Mouse (Mus musculus) neural tube, embryonic 11.5 days (tissue): Measurements from ENCODE around the gene Pde4b. TPM values are rescaled to one million over a fixed set of nuclear protein-coding genes. Genes with fewer than 3 reads are reported as not detected.

Source experiments
- ATAC-seq: fragments of 200-750 bp; cut with Nextera tagmentation; 2 replicates; pipeline ENCODE4 v1.8.0; 2017; ENCODE audit warnings: moderate number of reproducible peaks, mild to moderate bottlenecking, moderate TSS enrichment, moderate library complexity; ENCODE audit not compliant: insufficient read depth, low FRiP score, low TSS enrichment
- DNase-seq: peaks from one replicate; pipeline ENCODE4 v3.0.0-alpha.2; 2015; ENCODE audit warnings: low spot score
- H3K27ac ChIP-seq: fragments of 300-500 bp; sonication (generic); 2 replicates; pipeline ENCODE4 v1.5.1; 2014; ENCODE audit warnings: low read depth, mild to moderate bottlenecking, low read length
- H3K27me3 ChIP-seq: fragments of 300-500 bp; sonication (generic); 2 replicates; pipeline ENCODE4 v1.6.1; 2014; ENCODE audit warnings: mild to moderate bottlenecking, low read length, mixed read lengths; ENCODE audit not compliant: control insufficient read depth, insufficient read depth
- H3K36me3 ChIP-seq: fragments of 300-500 bp; sonication (generic); 2 replicates; pipeline ENCODE4 v1.6.1; 2014; ENCODE audit warnings: mild to moderate bottlenecking, low read length, moderate library complexity, mixed read lengths; ENCODE audit not compliant: control insufficient read depth, insufficient read depth
- H3K4me1 ChIP-seq: fragments of 300-500 bp; sonication (generic); 2 replicates; pipeline ENCODE4 v1.6.1; 2014; ENCODE audit warnings: low read length, mixed read lengths; ENCODE audit not compliant: control insufficient read depth, insufficient read depth
- H3K4me2 ChIP-seq: fragments of 300-500 bp; sonication (generic); 2 replicates; pipeline ENCODE4 v1.6.1; 2014; ENCODE audit warnings: low read depth, mild to moderate bottlenecking, moderate library complexity
- H3K4me3 ChIP-seq: fragments of 300-500 bp; sonication (generic); 2 replicates; pipeline ENCODE4 v1.5.1; 2014; ENCODE audit warnings: low read depth, low read length
- H3K9ac ChIP-seq: fragments of 300-500 bp; sonication (generic); 2 replicates; pipeline ENCODE4 v1.6.1; 2014; ENCODE audit warnings: mild to moderate bottlenecking, low read length
- H3K9me3 ChIP-seq: fragments of 300-500 bp; sonication (generic); 2 replicates; pipeline ENCODE4 v1.6.1; 2016; ENCODE audit warnings: low read length; ENCODE audit not compliant: control insufficient read depth
- WGBS: fragments of 180-500 bp; shearing (Covaris S2); extraction: QIAGEN DNeasy Blood & Tissue Kit; methylation state at CpG from one replicate; pipeline ENCODE4 v1.1.7; 2014; 5-methylcytosine and 5-hydroxymethylcytosine counted together
- polyA plus RNA-seq: library from polyadenylated mRNA; unstranded; fragments of >200 nt; fragmentation: Nextera tagmentation; extraction: Ambion mirVana; gene quantifications from 2 replicates; pipeline ENCODE4 v1.2.1, GENCODE M21; 2014

The Pde4b gene
- polyA plus RNA-seq, 1 experiment from 2014 or later: 15.7 TPM

DNA sequence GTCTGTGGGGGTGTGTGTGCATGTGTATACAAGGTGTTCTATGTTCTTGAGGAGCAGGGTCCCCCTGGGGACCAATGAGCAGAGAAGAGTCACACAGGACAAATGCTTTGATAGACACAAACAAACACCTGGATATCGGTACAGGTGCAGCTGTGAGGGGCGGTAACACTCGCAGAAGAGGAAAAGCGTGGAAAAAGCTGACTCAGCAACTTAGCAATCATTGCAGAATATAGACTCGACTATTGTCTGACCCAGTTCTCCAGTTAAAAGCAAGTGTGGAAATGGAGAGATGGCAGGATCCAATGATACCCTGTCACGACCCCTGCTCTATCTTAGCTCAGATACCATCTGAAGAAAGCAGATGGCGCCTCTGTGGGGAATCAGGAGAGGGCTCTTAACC is 391.5 kb downstream of the Pde4b start:
- H3K9me3 ChIP-seq: no peaks in the 10 kb centered on the region
- H3K4me1 ChIP-seq: no peaks in the 10 kb centered on the region
- no peaks in the 10 kb centered on the region for H3K27me3 ChIP-seq
- WGBS: 84% methylated on average over 7 of the region's 7 CpGs
- ATAC-seq (no peak), DNase-seq (no peak)
- no peaks in the 10 kb centered on the region for H3K36me3 ChIP-seq
- no peak overlapping the region for H3K4me3 ChIP-seq
- H3K9ac ChIP-seq: no peak overlapping the region
- H3K4me2 ChIP-seq: no peak overlapping the region
- no peak overlapping the region for H3K27ac ChIP-seq

DNA sequence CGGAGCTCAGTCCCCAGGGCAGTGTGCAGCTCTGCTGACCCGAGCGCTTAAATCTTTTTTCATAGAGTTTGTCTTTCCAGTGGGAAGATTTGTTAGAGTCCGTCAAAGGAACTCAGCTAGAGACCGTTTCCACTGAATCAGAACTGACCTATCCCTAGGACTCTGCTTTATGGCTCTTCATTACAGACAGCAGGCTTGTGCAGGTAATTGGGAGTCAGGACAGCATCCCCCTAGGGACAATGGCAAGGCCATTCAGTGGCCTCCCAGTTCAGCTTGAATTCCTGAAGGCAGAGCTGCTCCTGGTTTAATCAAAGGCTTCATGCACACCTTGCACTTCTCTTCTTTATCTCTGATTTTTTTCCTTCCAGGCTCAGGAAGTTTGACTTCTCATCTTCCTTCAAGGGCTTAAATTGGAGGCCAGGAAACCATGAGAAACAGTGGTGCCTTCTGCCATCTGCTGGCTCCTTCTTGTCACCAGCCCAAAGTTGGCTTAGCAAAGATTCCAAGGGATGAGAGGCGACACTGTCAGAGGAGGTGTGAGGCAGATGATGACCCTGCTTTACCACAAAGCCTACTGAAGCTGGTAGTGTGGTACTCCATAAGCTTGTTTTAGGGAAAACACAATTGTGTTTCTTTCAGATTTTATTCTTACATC is 393.6 kb downstream of the Pde4b start:
- ATAC-seq (no peak), DNase-seq (peak; percentile 40)
- 48% methylated on average over 6 of the region's 6 CpGs for WGBS
- Histone ChIP-seq H3K27ac (no peak overlapping the region), H3K4me3 (no peak overlapping the region), H3K27me3 (no peaks in the 10 kb centered on the region), H3K9ac (no peak overlapping the region), H3K9me3 (no peaks in the 10 kb centered on the region), H3K36me3 (no peaks in the 10 kb centered on the region), H3K4me2 (no peak overlapping the region), H3K4me1 (no peaks in the 10 kb centered on the region)

DNA sequence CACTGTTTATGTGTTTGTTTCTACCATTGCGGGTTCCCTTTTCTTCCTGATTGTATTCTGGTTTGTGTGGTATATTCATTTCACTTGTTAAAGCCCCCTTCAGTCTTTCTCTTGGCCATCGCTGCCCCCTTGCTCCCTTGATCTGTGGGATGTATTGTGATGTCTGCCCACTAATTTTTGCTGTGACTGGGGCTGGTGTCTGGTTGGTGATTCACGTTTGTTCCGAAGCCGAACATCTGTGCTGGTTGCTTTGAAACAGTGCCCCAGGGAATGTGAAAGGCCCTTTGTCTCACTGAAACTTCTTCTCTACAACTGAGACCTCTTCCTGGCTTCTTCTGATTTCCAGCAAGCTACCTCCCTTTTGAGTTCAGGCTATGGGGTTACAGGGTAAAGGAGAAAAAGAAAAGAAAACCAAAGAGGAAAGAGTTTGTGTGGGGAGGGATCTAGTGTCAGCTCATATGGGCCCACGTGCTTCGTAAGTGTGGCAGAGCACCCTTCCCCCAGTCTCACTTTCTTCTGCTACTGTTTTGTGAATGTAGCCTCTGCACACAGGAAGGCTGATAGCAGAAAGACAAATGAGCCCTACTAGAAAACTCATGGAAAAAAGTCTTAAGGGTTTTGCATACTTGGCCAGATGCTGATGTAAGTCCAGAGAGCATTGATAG is 396.1 kb downstream of the Pde4b start:
- H3K36me3 ChIP-seq: no peaks in the 10 kb centered on the region
- 34% methylated on average over 7 of the region's 7 CpGs for WGBS
- H3K9me3 ChIP-seq: no peaks in the 10 kb centered on the region
- ATAC-seq (no peak), DNase-seq (peak; percentile 14)
- H3K27ac ChIP-seq: no peak overlapping the region
- no peak overlapping the region for H3K4me3 ChIP-seq
- no peak overlapping the region for H3K4me2 ChIP-seq
- no peaks in the 10 kb centered on the region for H3K4me1 ChIP-seq
- no peak overlapping the region for H3K9ac ChIP-seq
- H3K27me3 ChIP-seq: no peaks in the 10 kb centered on the region

DNA sequence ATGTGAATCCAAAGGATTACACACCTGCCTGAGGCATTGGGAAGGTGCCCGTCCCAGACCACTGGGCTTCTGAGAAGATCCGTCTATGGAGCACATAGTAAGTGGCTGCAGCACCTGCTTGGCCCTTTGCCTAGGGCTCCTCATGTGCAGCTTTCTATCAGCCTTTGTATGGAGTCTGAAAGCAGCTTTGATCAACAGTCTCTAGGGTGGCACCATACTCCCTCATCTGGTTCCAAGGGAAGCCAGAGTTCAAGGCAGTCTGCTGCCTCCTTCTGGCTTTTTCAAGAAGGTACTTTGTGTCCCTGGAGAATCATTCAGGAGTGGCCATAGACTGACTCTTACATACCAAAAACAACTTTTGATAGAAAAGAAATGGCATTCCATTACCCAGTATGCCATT is 397.4 kb downstream of the Pde4b start:
- no peak for ATAC-seq
- 86% methylated on average over 2 of the region's 2 CpGs for WGBS

DNA sequence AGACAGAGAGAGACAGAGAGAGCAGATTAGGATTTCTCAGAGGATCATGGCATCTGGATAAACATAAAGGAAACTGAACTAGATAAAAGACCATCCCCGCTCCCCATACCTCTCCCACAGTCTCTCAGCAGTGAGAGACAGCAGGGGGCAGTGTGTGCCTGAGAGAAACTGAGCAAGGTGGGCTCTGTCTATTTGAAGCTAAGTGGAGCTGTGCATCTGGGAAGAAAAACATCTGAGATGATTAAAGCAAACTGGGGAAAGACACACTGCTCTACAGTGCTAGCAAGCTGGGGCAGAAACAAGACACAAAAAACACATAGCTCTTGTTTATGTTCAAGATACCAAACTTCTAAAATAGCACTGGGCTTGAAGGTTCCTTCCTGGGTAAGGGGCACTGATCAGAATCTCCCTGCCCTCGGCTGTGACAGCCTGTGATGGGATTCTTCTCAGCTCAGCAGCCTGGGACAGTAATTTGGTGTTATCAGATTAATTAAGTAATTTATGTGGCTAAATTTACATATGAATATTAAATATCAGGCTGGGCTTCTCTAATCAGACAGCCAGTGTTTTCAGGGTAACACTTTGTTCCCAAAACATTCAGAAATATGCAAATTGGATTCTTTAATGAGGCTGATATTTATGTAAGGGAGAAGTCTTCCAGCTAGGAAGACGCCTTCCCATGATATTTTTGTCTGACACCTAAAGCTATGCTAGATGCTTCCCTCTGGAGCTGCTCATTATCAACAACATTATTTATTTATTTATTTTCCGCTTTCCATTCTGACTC is 399.0 kb downstream of the Pde4b start:
- Histone ChIP-seq H3K4me3 (no peak overlapping the region), H3K9ac (no peak overlapping the region), H3K4me2 (no peak overlapping the region), H3K9me3 (no peaks in the 10 kb centered on the region), H3K4me1 (no peaks in the 10 kb centered on the region), H3K27me3 (no peaks in the 10 kb centered on the region), H3K27ac (no peak overlapping the region), H3K36me3 (no peaks in the 10 kb centered on the region)
- 56% methylated on average over 4 of the region's 4 CpGs for WGBS
- ATAC-seq: no peak
- peak; percentile 42 for DNase-seq

More for the DNA sequence above, 397.4 kb downstream of the Pde4b start:
- no peaks in the 10 kb centered on the region for H3K4me1 ChIP-seq
- no peaks in the 10 kb centered on the region for H3K9me3 ChIP-seq
- no peak overlapping the region for H3K4me2 ChIP-seq
- no peak overlapping the region for H3K9ac ChIP-seq
- no peaks in the 10 kb centered on the region for H3K36me3 ChIP-seq
- H3K27me3 ChIP-seq: no peaks in the 10 kb centered on the region
- DNase-seq: no peak
- no peak overlapping the region for H3K27ac ChIP-seq
- no peak overlapping the region for H3K4me3 ChIP-seq

DNA sequence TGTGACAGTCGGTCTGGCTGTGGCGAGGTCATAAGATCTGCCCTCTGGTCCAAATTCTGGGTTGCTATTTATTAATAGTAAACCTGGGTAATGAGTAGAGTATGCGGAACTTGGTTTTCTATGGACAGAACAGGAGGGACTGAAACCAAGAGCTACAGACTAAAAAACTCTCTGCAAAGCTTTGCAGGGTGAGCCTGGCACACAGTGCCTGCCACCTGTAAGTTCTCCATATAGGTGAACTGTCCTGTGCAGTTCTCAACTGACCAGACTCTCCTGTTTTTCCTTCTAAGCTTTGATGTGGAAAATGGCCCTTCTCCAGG is 399.5 kb downstream of the Pde4b start:
- H3K4me1 ChIP-seq: no peaks in the 10 kb centered on the region
- no peaks in the 10 kb centered on the region for H3K36me3 ChIP-seq
- H3K9me3 ChIP-seq: no peaks in the 10 kb centered on the region
- no peak overlapping the region for H3K4me2 ChIP-seq
- ATAC-seq: no peak
- no peak for DNase-seq
- H3K27me3 ChIP-seq: no peaks in the 10 kb centered on the region
- H3K9ac ChIP-seq: no peak overlapping the region
- no peak overlapping the region for H3K4me3 ChIP-seq
- 84% methylated on average over 3 of the region's 3 CpGs for WGBS
- H3K27ac ChIP-seq: no peak overlapping the region

DNA sequence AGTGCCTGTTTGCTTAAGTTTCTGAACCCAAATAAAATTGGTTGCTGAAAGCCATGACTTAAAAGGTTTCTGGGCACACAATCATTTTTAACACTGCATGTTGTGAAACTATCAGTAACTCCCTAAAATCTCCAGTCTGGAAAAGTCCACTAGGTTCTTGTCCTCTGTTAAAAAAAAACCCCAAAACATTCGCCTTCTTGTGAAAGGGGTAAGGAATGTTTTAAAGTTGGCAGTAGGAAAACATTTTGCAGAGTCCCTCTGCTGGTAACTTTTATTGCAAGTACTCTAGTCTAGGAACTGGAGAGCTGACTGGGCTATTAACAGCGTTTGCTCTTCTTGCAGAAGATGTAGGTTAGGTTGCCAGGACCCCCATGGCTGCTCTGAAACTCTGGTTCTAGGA is 400.7 kb downstream of the Pde4b start:
- no peaks in the 10 kb centered on the region for H3K9me3 ChIP-seq
- ATAC-seq (no peak), DNase-seq (no peak)
- H3K4me2 ChIP-seq: no peak overlapping the region
- no peaks in the 10 kb centered on the region for H3K27me3 ChIP-seq
- H3K4me1 ChIP-seq: no peaks in the 10 kb centered on the region
- 52% methylated on average over 2 of the region's 2 CpGs for WGBS
- H3K9ac ChIP-seq: no peak overlapping the region
- no peaks in the 10 kb centered on the region for H3K36me3 ChIP-seq
- H3K4me3 ChIP-seq: no peak overlapping the region
- no peak overlapping the region for H3K27ac ChIP-seq

DNA sequence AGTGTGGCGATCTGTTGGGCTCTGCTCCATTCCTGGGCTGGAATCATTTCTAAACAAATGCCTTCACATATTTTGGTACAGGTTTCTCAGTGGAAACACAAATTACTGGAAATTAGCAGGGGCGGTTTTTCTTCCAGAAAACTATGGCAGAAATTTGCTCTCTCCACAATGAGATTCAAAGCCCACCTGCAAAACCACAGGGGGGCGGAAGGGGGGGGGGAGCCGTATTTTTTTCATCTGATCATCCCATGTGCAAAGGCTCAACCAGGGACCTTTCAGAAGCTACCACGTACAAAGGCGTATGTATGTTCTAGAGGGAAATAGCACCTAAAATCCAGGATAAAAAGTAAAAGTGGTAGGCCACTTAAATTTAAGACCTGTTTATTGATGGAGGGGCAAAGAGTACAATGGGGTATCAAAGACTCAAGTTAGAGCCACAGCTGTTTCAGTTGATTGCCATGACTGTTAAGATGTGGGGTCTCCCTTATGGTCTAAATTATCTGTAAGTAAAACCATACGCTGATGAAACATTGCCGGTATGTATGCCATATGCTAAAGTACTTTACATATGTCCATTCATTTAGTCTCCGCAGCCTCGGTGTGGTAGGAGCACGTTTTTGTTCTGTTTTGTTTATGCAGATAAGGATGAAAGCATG is 404.3 kb downstream of the Pde4b start:
- no peak overlapping the region for H3K9ac ChIP-seq
- no peak overlapping the region for H3K4me2 ChIP-seq
- no peaks in the 10 kb centered on the region for H3K27me3 ChIP-seq
- no peak overlapping the region for H3K27ac ChIP-seq
- H3K4me1 ChIP-seq: no peaks in the 10 kb centered on the region
- H3K9me3 ChIP-seq: no peaks in the 10 kb centered on the region
- 62% methylated on average over 11 of the region's 11 CpGs for WGBS
- no peaks in the 10 kb centered on the region for H3K36me3 ChIP-seq
- no peak overlapping the region for H3K4me3 ChIP-seq
- ATAC-seq: no peak
- no peak for DNase-seq
